Mouse (Mus musculus) cerebellum, adult 2 months (tissue): ENCODE data around the gene Ccer1.

Experiments used
- CTCF ChIP-seq: fragments of 200-500 bp; IDR thresholded peaks from 2 replicates; pipeline ENCODE4 v1.5.1; 2011; ENCODE audit warnings: low read depth, mild to moderate bottlenecking, control low read depth, low read length, moderate library complexity, borderline replicate concordance; ENCODE audit not compliant: insufficient read depth
- POLR2A ChIP-seq: fragments of 200-500 bp; IDR thresholded peaks from 2 replicates; pipeline ENCODE4 v1.6.1; 2011; ENCODE audit warnings: low read length, control low read depth, borderline replicate concordance; ENCODE audit not compliant: insufficient read depth

- TF ChIP-seq POLR2A: no peak
- no peak for TF ChIP-seq CTCF
Measured at GRCm38 (mm10) chr10:97692913-97693312, at the start of gene Ccer1.
